Mouse (Mus musculus): ENCODE results near the gene Spg11.
"Not testable (repeated sequence)": the region's sequence is repeated elsewhere in the genome, so short reads cannot be mapped to it uniquely, and the experiment has no call there.

Spg11 gene

DNA sequence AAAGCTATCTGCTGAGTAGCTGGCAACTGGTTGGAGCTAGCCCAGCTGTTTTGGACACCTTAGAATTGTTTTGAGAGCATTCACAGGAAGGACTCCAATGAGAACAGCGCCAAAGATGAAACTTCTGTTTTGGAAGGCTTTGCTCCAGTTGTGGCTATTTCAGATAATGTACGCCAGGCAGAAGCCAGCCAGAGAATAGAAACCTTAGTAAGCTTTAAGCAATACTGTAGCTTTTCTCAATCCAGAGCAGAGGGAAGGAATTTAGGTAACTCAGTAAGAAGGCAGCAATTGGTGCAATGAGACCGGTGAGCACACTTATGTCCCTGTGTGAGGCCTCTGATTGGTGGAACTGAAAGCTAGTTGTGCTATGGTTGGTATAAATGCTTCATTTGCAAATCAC is 24.9 kb upstream of the Spg11 start:
- no peak for DNase-seq

DNA sequence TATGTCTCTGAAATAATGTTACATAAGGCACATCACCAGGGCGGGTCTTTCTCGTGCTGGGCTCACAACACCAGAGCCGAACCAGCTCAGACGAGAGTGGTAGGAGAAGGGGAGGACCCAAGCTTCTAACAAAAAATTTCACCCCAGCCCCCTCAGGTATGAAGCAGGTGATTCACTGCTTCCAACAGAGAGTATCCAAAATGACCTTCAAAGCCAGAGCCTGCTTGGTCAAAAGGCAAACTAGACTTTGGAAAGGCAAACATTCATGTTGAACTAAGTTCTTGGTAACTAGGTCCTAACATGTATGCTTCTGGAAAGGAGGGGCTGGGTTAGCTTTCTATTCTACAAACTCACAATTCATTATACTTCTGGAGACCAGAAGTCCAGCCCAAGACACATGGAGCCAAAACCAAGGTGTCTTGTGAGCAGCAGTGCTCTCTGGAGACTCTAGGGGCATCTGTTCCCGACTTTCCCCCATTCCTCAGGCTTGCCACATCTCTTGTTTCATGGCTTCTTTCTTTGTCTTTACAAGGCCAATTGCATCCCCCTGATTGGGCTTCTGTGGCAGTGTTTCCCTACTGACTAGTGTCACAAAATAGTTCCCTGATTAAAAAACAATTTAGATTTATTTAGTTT is 23.3 kb upstream of the Spg11 start:
- no peak for DNase-seq

- no peak for DNase-seq
These were observed 22.6 kb upstream of the Spg11 start for GRCm38 (mm10) chr2:122140815-122141214.

DNA sequence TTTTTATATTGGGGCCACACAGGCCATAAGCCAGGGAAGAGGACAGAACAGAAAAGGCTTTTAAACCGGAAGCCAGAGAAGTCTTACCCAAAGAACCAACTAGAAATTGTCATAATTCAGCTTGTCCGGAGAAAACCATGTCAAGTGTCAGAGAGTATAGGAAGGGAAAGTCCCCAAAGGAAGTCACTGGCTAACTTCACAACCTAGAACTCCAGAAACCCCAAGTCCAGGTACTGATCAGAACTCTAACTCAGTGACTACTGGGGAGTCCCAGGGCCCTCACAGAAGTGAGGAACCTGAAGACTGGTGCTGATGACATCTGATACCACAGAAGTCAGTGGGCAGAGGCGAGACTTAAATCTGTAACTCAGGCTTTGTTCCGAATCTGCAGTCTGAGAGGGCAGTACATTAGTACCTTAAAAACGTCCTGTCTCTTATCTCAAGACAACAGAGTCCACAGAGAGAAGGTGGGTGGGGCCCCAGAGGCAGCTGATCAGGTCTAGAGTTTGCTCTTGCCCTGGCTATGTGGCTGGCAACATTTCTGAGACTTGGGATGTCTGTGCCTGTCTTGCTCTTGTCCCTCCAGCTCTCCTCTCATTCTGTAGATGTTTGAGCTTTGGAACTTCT is 19.8 kb upstream of the Spg11 start:
- no peak for DNase-seq

DNA sequence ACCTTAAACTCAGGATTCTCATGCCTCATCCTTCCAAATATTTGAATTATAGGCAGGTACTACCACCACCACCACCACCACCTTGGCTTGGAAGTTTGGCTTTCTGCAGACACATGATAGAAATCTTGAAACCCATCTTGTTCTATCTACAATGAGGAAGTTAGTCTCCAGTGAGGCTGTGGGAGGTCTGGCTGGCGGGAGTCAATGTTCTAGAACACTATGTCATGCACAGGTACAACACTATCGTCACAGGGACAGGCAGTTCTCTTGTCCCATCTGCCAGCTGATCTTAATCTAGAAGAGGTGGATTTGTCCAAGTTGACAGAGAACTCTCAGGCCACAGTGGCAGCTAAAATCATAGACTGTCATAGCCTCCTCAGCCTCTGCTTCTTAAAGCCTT is 14.4 kb upstream of the Spg11 start:
- DNase-seq = no peak

- DNase-seq = no peak
These were observed 13.9 kb upstream of the Spg11 start for GRCm38 (mm10) chr2:122132078-122132477.

- DNase-seq = no peak
These were observed 9.4 kb upstream of the Spg11 start for GRCm38 (mm10) chr2:122127635-122128034.

DNA sequence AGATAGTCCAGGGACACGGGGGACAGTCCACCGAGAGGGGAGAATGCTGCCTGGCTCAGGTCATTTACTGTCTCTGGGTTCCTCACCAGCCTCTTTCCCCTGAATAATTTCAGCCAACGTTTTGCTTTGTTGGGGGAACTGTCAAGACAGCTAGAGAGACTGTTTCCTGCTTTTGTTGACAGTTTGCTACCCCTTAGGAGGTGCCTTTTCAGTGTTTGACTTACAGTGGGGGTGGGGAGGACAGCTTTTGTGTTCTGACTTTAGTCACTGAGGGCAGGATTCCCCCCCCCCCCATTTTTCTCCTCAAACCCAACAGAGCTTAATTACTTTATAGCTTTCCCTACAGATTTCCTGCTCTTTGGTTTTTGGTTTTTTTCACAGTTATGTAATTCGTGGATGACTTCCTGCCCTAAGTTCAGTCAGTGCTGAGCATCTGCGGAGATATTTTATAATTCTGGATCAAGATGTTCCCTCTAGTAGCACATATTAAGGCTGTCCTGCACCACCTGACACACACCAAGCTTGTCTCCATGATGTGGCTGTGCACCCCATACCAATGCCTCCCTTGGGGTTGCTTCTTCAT is 8.7 kb upstream of the Spg11 start:
- no peak for DNase-seq

DNA sequence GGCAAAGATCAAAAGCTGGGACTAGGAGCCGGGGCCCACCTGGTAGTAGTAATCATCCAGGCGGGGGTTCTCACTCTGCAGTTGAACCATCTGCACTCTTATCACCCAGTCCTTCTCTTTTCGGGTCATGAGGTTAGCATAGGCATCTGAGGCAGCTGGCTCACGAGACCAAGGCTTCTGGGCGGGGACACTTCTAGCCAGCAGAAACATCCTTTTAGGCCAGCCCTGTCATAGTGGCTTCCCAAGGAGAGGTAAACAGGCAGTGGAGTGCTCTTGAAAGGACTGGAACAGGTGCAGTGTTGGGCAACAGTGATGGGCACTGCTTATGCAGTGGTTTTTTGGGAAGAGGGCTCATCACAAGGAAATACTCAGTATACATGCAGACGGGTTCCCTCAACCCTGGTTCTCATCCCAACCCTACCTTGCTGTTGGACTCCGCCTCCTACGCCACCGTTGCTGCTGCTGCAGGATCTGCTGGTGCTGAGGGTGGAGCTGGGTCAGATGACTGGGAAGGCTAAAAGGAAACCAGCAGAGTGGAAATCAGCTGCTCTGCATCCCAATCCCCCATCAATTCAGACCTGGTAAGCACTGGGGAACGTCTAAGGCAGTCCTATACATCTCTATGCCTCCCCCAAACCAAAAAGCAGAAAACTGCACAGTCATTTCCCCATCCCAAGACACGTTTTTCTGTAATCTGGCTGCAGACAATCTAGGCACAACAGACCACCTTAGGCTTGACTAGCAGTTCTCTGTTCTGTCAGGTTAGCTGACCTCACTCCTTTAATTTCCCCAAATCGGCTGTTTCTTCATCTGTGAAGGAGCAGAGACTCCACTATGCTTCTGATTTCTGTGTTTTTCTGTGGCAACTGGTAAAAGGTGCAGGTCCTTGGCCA is 7.7 kb upstream of the Spg11 start:
- DNase-seq = no peak

- DNase-seq = no peak
These were observed 1.3 kb downstream of the Spg11 start for GRCm38 (mm10) chr2:122116888-122117287.

DNA sequence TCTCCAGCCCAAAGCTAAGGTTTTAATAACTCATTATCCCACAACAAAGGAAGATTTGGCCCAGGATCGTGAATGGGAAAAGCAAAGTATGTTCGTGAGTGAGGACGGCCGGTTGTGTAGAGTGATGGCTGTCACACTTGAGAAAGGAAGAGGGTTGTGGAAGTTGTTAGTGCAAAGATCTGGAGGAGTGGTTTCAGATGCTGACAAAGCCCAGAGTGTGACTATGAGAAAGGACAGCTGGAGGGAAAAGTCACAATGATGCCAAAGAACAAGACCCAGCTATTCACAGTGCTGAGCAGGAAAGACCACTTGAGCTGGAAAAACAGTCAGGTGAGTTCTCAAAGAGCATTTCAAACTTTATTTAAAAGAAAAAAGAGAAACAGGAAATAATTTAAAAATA is 8.5 kb downstream of the Spg11 start:
- no peak for DNase-seq

- DNase-seq = peak; percentile 31
These were observed 10.1 kb downstream of the Spg11 start for GRCm38 (mm10) chr2:122108101-122108500.

DNA sequence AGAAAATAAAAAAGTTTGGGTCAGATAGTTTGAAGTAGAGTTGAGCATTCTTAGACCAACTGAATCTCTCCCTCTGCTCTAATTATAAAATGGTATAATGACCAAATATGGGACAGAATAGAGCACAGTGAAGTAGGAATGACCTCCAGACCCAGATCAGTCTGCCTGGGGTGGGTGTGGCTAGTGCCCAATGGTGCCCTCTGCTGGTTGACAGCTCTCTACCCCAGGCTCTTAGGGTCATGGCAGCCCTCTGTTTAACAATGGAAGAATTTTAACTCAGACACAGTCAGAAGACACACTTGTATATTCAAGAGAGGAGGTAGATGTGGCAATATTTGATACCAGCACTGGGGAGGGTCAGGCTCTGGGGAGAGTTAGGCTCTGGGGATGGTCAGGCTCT is 16.1 kb downstream of the Spg11 start:
- DNase-seq = peak; percentile 28

- DNase-seq = not testable (repeated sequence)
These were observed 20.5 kb downstream of the Spg11 start for GRCm38 (mm10) chr2:122097686-122098085.

DNA sequence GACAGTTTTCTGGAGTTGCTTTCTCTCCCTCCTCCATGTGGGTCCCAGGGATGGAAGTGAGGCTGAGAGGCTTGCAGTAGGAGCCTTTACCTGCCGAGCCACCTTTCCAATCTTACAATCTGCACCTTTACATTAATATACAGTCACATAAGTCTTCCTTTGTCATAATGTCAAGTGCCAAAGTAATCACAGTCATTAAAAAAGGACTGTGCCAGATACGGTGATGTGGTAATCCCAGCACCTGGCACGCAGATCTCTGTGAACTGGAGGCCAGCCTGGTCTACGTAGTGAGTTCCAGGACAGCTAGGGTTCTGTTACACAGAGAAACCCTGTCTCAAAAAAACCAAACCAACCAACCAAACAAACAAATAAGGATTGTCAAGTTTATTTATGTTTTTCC is 24.3 kb downstream of the Spg11 start:
- no peak for DNase-seq

GRCm38 (mm10) chr2:122086446-122086845 is 31.7 kb downstream of the Spg11 start:
- peak; percentile 43 for DNase-seq

DNA sequence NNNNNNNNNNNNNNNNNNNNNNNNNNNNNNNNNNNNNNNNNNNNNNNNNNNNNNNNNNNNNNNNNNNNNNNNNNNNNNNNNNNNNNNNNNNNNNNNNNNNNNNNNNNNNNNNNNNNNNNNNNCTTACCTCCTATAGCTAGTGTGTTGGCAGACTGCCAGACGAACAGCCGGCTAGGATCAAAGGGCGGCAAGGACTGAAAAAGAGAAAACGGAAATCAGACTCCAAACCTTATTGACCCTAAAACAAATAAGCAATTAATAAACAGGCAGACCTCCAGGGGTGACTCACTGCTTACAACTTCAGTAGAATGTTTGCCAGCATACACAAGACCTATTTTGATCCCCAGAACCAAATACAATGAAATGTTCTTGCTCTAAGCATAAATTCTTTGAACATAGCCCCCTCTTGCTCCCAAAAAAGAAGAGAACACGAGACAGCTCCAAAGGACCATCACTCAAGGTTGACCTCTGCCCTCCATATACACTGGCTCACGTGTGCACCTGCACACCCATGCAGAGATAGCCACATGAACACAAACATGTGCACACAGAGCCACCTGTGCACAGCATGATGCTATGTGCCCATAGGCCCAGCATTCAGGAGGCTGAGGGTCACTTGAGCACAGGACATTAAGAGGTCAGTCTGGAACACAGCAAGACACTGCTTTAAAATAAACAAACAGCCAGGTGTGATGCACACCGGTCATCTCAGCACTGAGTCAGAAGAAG is 36.3 kb downstream of the Spg11 start:
- DNase-seq = peak; percentile 68

- DNase-seq = peak; percentile 75
These were observed 48.3 kb downstream of the Spg11 start for GRCm38 (mm10) chr2:122069922-122070321.

- DNase-seq = no peak
These were observed 48.9 kb downstream of the Spg11 start for GRCm38 (mm10) chr2:122069144-122069912.

GRCm38 (mm10) chr2:122066241-122066640 is 51.9 kb downstream of the Spg11 start:
- DNase-seq = no peak

- DNase-seq = peak; percentile 47
These were observed 52.8 kb downstream of the Spg11 start for GRCm38 (mm10) chr2:122065200-122065969.
